Mouse (Mus musculus): ENCODE data around the gene Krt42. TPM values are rescaled to one million over a fixed set of nuclear protein-coding genes. Genes with fewer than 3 reads are reported as not detected.
A peak's percentile ranks its signal among the peaks of the same experiment; 100 is the strongest.
"Not testable (repeated sequence)": the region's sequence is repeated elsewhere in the genome, so short reads cannot be mapped to it uniquely, and the experiment has no call there.

Gene Krt42
- not detected in 2 replicates for polyA plus RNA-seq (2014; fragmentation: Nextera tagmentation; extraction: Ambion mirVana)

DNA sequence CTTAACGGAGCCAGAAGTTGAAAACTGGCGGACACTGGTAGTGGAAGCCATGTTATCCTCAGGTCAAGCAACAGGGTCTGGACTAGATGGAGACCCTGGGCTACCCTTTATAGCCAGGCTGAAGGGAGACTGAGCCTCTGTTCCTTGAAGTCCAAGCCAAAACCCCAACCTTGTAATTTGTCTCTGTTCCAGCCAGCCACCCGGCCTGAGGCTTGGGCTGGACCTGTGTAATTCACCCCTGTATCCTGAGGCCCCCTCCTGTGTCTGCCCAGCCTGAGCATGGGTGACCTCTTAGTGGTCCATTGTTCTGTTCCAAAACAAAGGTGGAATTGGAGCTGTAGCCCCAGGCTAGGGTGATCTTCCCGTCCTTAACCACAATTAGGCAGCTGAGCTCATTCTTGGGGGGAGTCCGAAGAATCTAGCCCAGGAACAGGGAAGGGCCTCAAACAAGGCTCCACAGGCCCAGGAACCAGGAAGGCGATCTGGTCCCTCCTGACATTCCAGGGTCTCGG is at the start of gene Krt42:
Krt42 (minus strand) TSS at position 51 of the 512 bp plus-strand sequence.
- Histone ChIP-seq H3K36me3 (ENCODE audit: control insufficient read depth, insufficient read depth, low read length) (no peaks in the 10 kb centered on the region), H3K27ac (ENCODE audit: low read depth, low read length) (no peak within 1 kb of the TSS), H3K9me3 (ENCODE audit: control insufficient read depth, low read length) (no peaks in the 10 kb centered on the region), H3K27me3 (ENCODE audit: control insufficient read depth, insufficient read depth, low read length) (no peaks in the 10 kb centered on the region), H3K9ac (ENCODE audit: low read depth, low read length) (no peak within 1 kb of the TSS), H3K4me2 (replicated peaks; ENCODE audit: low read depth, low read length) (no peak within 1 kb of the TSS), H3K4me3 (ENCODE audit: low read depth, low read length) (no peak within 1 kb of the TSS), H3K4me1 (replicated peaks; ENCODE audit: control insufficient read depth, insufficient read depth, low read length) (no peaks in the 10 kb centered on the region)
- no peak for DNase-seq (ENCODE audit: low spot score)
- no peak for ATAC-seq (ENCODE audit: low FRiP score)
- WGBS = 85% methylated on average over 7 of the region's 7 CpGs

DNA sequence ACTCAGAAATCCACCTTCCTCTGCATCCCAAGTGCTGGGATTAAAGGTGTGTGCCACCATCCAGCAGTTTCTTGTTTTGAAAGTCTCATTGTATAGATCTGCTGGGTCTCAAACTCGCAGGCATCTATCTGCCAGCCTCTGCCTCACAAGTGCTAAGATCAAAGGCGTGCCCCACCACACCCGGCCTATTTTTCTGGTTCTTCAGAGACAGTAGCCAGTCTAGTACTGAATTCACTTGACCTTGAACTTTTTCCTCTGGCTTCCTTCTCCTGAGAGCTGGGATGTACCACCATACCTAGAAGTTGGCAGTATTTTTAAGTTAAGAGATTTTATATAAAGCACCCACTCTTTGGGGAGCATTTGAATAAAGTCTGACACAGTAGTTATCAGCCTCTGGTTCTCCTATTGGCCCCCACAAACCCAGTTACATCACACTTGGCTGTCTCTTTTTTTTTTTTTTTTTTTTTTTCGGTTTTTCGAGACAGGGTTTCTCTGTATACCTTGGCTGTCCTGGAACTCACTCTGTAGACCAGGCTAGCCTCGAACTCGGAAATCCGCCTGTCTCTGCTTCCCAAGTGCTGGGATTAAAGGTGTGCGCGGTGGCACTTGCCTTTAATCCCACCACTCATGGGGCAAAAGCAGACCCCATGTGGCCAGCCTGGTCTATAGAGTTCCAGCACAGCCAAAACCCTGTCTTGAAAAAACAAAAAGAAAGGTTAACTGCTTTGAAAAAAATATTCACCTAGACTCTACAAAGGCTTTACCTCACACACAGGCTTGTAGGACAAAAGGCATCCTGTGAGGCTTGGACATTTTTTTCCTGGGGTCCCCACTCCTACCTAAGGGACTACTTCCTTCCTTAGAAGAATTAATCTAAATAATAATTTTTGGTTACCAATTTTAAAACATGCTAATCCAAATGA is 49.1 kb upstream of the Krt42 start:
- no peak for DNase-seq (ENCODE audit: low spot score)
- Histone ChIP-seq H3K9ac (ENCODE audit: low read depth, low read length) (peak overlapping the region; percentile 4; the same call in 1 of the 2 replicates), H3K4me2 (replicated peaks; ENCODE audit: low read depth, low read length) (peak overlapping the region; percentile 33), H3K9me3 (ENCODE audit: control insufficient read depth, low read length) (no peaks in the 10 kb centered on the region), H3K27me3 (ENCODE audit: control insufficient read depth, insufficient read depth, low read length) (no peaks in the 10 kb centered on the region), H3K36me3 (ENCODE audit: control insufficient read depth, insufficient read depth, low read length) (no peaks in the 10 kb centered on the region), H3K4me1 (replicated peaks; ENCODE audit: control insufficient read depth, insufficient read depth, low read length) (no peaks in the 10 kb centered on the region), H3K27ac (ENCODE audit: low read depth, low read length) (peak overlapping the region; percentile 17; the same call in 1 of the 2 replicates), H3K4me3 (ENCODE audit: low read depth, low read length) (peak overlapping the region; percentile 88; the same call in 1 of the 2 replicates)
- WGBS = 88% methylated on average over 10 of the region's 10 CpGs
- ATAC-seq (ENCODE audit: low FRiP score) = no peak

DNA sequence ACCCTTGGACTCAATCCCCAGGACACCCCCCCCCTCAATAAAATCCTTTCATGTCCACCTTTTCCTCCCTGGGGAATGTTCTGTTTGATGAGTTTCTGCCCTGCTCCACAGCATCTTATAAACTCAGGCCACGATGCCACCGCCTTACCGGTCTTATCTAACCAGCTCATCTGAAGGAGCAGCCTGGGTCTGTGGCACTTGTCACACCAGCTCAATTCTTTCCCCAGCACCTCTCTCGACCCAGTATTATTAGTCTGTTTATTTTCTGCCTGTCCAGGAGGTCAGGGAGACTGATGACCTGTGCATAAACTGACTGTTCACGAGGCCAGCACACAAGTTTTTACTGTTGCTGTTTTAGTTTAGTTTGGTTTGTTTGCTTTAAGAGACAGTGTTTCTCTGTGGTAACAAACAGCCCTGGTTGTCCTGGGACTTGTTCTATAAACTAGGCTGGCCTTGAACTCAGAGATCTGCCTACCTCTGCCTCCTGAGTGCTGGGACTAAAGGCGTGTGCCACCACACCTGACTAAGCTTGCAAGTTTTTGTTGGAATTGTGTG is 48.2 kb upstream of the Krt42 start:
- Histone ChIP-seq H3K27ac (ENCODE audit: low read depth, low read length) (no peak overlapping the region), H3K9me3 (ENCODE audit: control insufficient read depth, low read length) (no peaks in the 10 kb centered on the region)
- 73% methylated on average over 6 of the region's 6 CpGs for WGBS

DNA sequence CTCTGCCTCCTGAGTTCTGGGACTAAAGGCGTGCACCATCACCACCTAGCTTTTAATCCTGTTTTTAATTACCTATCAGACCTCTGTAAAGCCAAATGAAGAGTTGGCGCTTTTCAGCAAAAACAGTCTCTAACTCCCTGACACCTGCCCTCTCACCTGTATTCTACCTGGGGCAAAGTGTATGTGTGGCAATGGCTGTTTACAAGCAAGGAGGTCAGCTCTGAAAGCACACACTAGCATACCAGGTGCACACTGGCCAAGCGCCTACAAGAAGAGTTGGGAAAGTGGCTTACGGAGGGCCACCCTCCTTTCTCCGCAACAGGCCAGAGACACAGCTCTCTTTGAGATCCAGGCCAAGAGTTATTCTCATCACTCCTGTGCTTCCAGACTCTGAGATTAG is 45.8 kb upstream of the Krt42 start:
- no peak for DNase-seq (ENCODE audit: low spot score)
- H3K9me3 ChIP-seq (ENCODE audit: control insufficient read depth, low read length) = no peaks in the 10 kb centered on the region
- H3K36me3 ChIP-seq (ENCODE audit: control insufficient read depth, insufficient read depth, low read length) = no peaks in the 10 kb centered on the region
- no peak overlapping the region for H3K4me2 ChIP-seq (replicated peaks; ENCODE audit: low read depth, low read length)
- H3K27me3 ChIP-seq (ENCODE audit: control insufficient read depth, insufficient read depth, low read length) = no peaks in the 10 kb centered on the region
- WGBS = 93% methylated on average over 5 of the region's 5 CpGs
- no peak overlapping the region for H3K9ac ChIP-seq (ENCODE audit: low read depth, low read length)
- H3K4me3 ChIP-seq (ENCODE audit: low read depth, low read length) = no peak overlapping the region
- no peaks in the 10 kb centered on the region for H3K4me1 ChIP-seq (replicated peaks; ENCODE audit: control insufficient read depth, insufficient read depth, low read length)
- no peak for ATAC-seq (ENCODE audit: low FRiP score)
- H3K27ac ChIP-seq (ENCODE audit: low read depth, low read length) = no peak overlapping the region

More for the DNA sequence above, 48.2 kb upstream of the Krt42 start:
- Histone ChIP-seq H3K27me3 (ENCODE audit: control insufficient read depth, insufficient read depth, low read length) (no peaks in the 10 kb centered on the region), H3K36me3 (ENCODE audit: control insufficient read depth, insufficient read depth, low read length) (no peaks in the 10 kb centered on the region), H3K4me3 (ENCODE audit: low read depth, low read length) (no peak overlapping the region), H3K4me1 (replicated peaks; ENCODE audit: control insufficient read depth, insufficient read depth, low read length) (no peaks in the 10 kb centered on the region), H3K9ac (ENCODE audit: low read depth, low read length) (no peak overlapping the region), H3K4me2 (replicated peaks; ENCODE audit: low read depth, low read length) (no peak overlapping the region)
- ATAC-seq (ENCODE audit: low FRiP score) = no peak
- no peak for DNase-seq (ENCODE audit: low spot score)

DNA sequence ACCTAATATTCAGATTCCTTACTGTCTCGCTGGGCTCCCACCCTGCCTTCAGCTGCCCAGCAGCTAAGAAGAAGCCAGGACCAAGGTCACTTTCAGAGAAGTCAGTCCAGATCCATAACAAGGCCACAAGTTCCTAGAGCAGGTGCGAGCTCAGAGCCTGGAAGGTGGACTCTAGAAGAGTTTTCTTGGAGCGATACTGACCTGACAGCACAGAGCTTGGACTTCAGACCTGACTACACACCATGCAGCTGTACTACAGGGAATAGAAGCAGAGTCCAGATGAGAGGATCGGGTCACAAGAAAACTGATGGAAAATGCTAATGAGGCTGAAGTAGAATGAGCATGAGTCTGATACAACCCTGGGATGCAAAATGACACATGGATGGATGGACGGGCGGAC is 43.8 kb upstream of the Krt42 start:
- Histone ChIP-seq H3K9me3 (ENCODE audit: control insufficient read depth, low read length) (no peaks in the 10 kb centered on the region), H3K4me3 (ENCODE audit: low read depth, low read length) (no peak overlapping the region), H3K27ac (ENCODE audit: low read depth, low read length) (no peak overlapping the region), H3K36me3 (ENCODE audit: control insufficient read depth, insufficient read depth, low read length) (no peaks in the 10 kb centered on the region), H3K4me2 (replicated peaks; ENCODE audit: low read depth, low read length) (no peak overlapping the region), H3K27me3 (ENCODE audit: control insufficient read depth, insufficient read depth, low read length) (no peaks in the 10 kb centered on the region), H3K9ac (ENCODE audit: low read depth, low read length) (no peak overlapping the region), H3K4me1 (replicated peaks; ENCODE audit: control insufficient read depth, insufficient read depth, low read length) (no peaks in the 10 kb centered on the region)
- no peak for DNase-seq (ENCODE audit: low spot score)
- WGBS = 87% methylated on average over 6 of the region's 6 CpGs
- ATAC-seq (ENCODE audit: low FRiP score) = no peak

DNA sequence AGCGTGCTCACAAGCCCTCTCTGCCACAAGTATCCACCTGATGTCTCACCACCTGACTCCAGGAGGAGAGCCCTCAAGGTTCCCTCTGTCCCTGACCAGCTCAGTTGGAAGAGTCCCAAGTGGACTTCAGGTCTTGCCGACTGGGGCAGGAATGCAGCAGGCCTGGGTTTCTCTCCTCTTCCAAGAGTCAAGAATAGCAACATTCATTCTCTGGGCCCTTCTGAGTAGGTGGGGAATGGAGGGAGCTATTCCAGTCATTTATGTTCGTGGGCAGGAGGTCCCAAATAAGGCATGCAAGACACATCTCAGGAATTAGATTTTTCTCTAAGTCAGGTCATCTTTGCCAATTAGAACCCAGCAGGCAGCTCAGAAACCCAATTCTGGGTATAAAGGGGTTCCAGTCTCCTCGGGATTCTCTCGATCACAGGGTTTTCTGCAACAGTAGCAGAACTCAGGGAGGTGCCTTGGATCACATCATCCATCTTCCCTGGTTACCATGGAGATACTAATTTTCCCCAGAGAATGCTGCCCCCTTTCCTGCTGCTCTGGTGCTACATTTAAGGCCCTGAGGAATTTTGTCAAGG is 42.5 kb upstream of the Krt42 start:
- H3K4me2 ChIP-seq (replicated peaks; ENCODE audit: low read depth, low read length) = no peak overlapping the region
- H3K4me1 ChIP-seq (replicated peaks; ENCODE audit: control insufficient read depth, insufficient read depth, low read length) = no peaks in the 10 kb centered on the region
- no peak overlapping the region for H3K4me3 ChIP-seq (ENCODE audit: low read depth, low read length)
- no peak overlapping the region for H3K9ac ChIP-seq (ENCODE audit: low read depth, low read length)
- DNase-seq (ENCODE audit: low spot score) (peak; percentile 49), ATAC-seq (ENCODE audit: low FRiP score) (no peak)
- no peaks in the 10 kb centered on the region for H3K27me3 ChIP-seq (ENCODE audit: control insufficient read depth, insufficient read depth, low read length)
- no peaks in the 10 kb centered on the region for H3K36me3 ChIP-seq (ENCODE audit: control insufficient read depth, insufficient read depth, low read length)
- WGBS = 28% methylated on average over 5 of the region's 5 CpGs
- H3K27ac ChIP-seq (ENCODE audit: low read depth, low read length) = no peak overlapping the region
- H3K9me3 ChIP-seq (ENCODE audit: control insufficient read depth, low read length) = no peaks in the 10 kb centered on the region

DNA sequence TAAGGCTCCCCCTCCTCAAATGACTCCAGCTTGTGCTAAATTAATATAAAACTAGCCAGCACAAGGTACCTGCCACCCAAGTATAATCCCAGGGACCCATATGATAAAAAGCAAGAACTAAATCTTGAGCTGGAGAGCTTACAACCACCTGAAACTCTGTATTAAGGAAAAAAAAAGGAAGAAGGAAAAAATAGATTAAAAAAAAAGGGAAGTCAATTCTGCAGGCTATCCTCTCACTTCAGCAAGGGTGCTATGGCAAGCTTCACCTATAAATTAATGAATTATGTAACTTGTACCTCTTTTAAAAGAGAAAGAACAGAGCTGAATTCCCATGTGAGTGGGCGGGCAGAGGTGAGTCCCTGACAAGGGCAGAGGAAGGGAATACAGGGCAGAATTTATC is 42.0 kb upstream of the Krt42 start:
- Histone ChIP-seq H3K36me3 (ENCODE audit: control insufficient read depth, insufficient read depth, low read length) (no peaks in the 10 kb centered on the region), H3K4me3 (ENCODE audit: low read depth, low read length) (no peak overlapping the region), H3K4me2 (replicated peaks; ENCODE audit: low read depth, low read length) (no peak overlapping the region), H3K4me1 (replicated peaks; ENCODE audit: control insufficient read depth, insufficient read depth, low read length) (no peaks in the 10 kb centered on the region), H3K27ac (ENCODE audit: low read depth, low read length) (no peak overlapping the region), H3K9me3 (ENCODE audit: control insufficient read depth, low read length) (no peaks in the 10 kb centered on the region), H3K9ac (ENCODE audit: low read depth, low read length) (no peak overlapping the region), H3K27me3 (ENCODE audit: control insufficient read depth, insufficient read depth, low read length) (no peaks in the 10 kb centered on the region)
- DNase-seq (ENCODE audit: low spot score) = no peak
- WGBS = 69% methylated on average over 1 of the region's 1 CpGs
- ATAC-seq (ENCODE audit: low FRiP score) = no peak

DNA sequence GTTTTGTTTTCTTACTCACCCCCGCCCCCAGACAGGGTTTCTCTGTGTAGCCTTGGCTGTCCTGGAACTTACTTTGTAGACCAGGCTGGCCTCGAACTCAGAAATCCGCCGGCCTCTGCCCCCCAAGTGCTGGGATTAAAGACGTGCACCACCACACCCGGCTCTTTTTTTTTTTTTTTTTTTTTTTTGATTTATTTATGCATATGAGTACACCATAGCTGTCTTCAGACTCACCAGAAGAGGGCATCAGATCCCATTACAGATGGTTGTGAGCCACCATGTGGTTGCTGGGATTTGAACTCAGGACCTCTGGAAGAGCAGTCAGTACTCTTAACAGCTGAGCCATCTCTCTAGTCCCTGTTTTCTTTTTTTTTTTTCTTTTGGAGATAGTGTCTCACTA is 39.0 kb upstream of the Krt42 start:
- DNase-seq (ENCODE audit: low spot score); H3K4me2 ChIP-seq (replicated peaks; ENCODE audit: low read depth, low read length); H3K4me3 ChIP-seq (ENCODE audit: low read depth, low read length); H3K27me3 ChIP-seq (ENCODE audit: control insufficient read depth, insufficient read depth, low read length); ATAC-seq (ENCODE audit: low FRiP score); H3K4me1 ChIP-seq (replicated peaks; ENCODE audit: control insufficient read depth, insufficient read depth, low read length); H3K9ac ChIP-seq (ENCODE audit: low read depth, low read length); H3K27ac ChIP-seq (ENCODE audit: low read depth, low read length); H3K9me3 ChIP-seq (ENCODE audit: control insufficient read depth, low read length); H3K36me3 ChIP-seq (ENCODE audit: control insufficient read depth, insufficient read depth, low read length): not testable (repeated sequence)
- 95% methylated on average over 6 of the region's 6 CpGs for WGBS
